Mouse (Mus musculus): Measurements from ENCODE around the gene H2-Q7.
"Not testable (repeated sequence)": the region's sequence is repeated elsewhere in the genome, so short reads cannot be mapped to it uniquely, and the experiment has no call there.

Gene H2-Q7

DNA sequence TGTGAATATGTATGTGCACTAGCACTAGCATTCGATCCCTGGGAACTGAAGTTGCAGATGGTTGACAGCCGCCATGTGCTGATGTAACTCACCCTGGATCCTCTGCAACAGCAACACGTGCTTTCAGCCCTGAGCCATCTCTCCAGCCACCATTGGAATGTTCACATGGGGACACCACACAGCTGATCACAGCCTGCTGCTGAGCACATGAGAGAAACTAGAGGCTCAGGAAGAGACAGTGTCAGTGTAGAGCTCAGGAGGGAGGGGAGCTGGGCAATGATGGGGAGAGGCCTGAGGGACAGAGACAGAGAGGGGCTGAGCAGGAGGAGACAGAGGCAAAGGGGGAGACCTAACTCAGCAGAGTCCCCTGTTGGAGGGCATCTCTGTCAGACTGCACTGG lies 3.4 kb upstream of the H2-Q7 start:
- DNase-seq (ENCODE audit: low spot score) = not testable (repeated sequence)

- not testable (repeated sequence) for DNase-seq (ENCODE audit: low spot score)
Observed at GRCm38 (mm10) chr17:35437386-35437936, 1.5 kb upstream of the H2-Q7 start.

DNA sequence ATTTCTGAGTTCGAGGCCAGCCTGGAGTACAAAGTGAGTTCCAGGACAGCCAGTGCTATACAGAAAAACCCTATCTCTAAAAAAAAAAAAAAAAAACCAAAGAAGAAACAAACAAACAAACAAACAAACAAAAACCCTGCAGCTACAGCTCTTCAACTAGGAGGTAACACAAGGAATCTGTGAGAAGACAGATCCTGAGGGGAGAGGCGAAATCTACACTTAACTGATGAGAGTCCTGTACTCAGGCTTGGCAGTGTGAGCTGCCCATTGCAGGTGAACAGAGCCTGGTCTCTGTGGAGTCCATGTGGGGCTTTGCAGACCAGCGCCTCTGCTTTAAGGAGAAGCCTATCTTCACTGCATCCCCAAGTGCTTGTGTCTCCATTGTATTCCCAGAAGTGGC lies 560 bp upstream of the H2-Q7 start:
- DNase-seq (ENCODE audit: low spot score) = not testable (repeated sequence)

DNA sequence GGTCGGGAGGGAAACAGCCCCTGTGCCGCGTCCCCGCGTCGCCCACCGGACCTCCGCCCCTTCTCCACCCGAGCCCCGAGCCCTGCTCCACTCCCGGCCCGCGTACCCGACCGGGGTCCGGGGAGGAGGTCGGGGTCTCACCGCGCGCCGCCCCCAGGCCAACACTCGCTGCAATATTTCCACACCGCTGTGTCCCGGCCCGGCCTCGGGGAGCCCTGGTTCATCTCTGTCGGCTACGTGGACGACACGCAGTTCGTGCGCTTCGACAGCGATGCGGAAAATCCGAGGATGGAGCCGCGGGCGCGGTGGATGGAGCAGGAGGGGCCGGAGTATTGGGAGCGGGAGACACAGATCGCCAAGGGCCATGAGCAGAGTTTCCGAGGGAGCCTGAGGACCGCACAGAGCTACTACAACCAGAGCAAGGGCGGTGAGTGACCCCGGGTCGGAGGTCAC lies 366 bp downstream of the H2-Q7 start:
- DNase-seq (ENCODE audit: low spot score) = not testable (repeated sequence)

- not testable (repeated sequence) for DNase-seq (ENCODE audit: low spot score)
Observed at GRCm38 (mm10) chr17:35439925-35440645, 1.1 kb downstream of the H2-Q7 start.

DNA sequence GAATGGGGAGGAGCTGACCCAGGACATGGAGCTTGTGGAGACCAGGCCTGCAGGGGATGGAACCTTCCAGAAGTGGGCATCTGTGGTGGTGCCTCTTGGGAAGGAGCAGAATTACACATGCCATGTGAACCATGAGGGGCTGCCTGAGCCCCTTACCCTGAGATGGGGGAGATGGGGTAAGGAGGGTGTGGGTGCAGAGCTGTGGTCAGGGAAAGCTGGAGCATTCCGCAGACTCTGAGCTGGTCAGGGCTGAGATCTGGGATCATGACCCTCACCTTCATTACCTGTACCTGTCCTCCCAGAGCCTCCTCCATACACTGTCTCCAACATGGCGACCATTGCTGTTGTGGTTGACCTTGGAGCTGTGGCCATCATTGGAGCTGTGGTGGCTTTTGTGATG lies 3.4 kb downstream of the H2-Q7 start:
- DNase-seq (ENCODE audit: low spot score) = not testable (repeated sequence)

DNA sequence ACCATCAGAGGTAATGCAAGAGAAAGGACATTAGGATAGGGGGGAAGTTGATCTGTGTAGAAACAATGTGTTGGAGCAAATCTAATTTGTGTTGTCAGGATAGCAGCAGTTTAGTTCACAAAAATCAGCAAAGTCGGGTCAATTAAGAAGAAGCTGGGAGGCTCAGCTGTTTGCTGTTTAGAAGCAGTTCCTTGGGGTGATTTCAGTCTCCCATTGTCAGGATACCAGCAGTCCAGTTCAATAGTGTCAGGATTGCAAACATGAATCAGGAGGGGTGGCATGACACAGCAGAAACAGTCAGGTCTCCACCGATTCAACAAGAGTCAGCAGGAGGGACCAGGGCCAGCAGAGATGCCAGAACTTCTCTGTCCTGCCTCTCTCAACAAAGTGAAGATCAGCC lies 5.6 kb downstream of the H2-Q7 start:
- DNase-seq (ENCODE audit: low spot score) = not testable (repeated sequence)

DNA sequence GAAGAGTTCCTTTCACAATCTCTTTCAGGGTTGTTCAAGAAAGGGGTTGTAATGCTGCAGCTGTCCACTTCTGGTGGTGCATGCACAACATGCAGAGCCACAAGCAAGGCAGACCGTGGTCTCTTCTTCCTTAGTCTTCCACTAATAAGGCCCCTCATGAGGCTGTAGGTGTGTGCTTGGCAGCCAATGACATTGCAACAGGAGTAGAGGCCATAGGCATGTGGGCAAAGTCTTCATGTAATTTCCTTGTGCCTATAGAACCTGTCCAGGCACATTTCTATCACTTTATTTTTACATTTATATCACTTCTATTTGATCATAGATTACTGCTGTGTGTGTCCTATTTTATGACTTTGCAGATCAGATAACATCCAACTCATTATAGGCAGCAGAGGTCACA lies 19.3 kb downstream of the H2-Q7 start:
- DNase-seq (ENCODE audit: low spot score) = not testable (repeated sequence)

DNA sequence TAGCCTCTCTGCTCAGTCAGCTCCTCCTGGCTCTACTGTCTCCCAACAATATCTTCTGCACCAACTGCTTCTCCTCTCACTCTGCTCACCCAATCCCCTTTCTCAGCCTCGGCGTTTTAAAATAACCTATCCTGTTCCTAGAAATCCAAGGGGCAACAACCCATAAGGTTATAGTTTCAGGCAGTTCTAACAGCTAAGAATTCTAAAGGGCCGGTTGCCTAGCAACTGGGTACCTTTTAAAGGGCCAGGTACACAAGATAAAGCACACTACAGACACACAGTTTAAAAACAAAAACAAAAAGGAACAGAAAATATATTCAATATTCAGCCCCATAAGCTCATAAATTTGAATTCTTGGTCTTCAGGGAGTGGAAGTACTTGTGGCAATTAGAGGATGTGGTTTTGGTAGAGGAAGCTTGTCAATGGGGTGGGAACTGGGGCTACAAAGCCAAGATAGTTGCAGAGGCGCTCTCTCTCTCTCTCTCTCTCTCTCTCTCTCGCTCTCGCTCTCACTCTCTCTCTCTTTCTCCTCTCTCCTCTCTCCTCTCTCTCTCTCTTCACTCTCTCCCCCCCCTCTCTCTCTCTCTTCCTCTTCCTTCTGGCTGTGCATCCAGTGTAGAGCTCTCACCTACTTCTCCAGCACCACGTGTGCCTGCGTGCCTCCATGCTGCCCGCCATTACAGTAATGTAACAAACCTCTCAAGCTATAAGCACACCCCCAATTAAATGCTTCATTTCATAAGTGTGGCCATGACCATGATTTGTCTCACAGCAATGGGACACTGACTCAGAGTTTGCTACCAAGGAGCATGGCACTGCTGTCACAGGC lies 21.8 kb downstream of the H2-Q7 start:
- not testable (repeated sequence) for DNase-seq (ENCODE audit: low spot score)

GRCm38 (mm10) chr17:35465651-35466050 lies 26.7 kb downstream of the H2-Q7 start:
- DNase-seq (ENCODE audit: low spot score) = not testable (repeated sequence)

DNA sequence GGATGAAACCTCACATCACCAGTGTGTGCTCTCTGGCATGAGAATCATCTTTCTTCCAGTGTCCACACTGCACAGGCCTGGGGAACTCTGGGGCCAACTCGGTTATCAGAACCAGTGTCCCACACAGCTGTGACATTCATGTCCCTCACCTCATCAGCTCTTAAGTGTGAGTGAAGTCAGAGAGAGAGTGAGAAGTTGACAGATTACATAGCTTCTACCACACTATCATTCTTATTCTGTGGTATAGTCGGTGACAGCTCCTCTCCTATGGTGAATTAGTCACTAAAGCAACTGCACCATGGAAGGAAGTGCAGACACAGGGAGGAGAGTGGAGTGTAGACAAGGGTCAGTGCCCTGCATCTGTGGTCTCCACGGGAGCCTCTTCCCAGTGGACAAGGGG lies 30.0 kb downstream of the H2-Q7 start:
- not testable (repeated sequence) for DNase-seq (ENCODE audit: low spot score)

GRCm38 (mm10) chr17:35469842-35470751 lies 31.1 kb downstream of the H2-Q7 start, which contains the start of gene H2-Q10:
Gene H2-Q10, plus strand, starts transcription at chr17:35470089.
- DNase-seq (ENCODE audit: low spot score) = no peak

GRCm38 (mm10) chr17:35484066-35484465 lies 45.1 kb downstream of the H2-Q7 start:
- DNase-seq (ENCODE audit: low spot score) = peak; percentile 7

DNA sequence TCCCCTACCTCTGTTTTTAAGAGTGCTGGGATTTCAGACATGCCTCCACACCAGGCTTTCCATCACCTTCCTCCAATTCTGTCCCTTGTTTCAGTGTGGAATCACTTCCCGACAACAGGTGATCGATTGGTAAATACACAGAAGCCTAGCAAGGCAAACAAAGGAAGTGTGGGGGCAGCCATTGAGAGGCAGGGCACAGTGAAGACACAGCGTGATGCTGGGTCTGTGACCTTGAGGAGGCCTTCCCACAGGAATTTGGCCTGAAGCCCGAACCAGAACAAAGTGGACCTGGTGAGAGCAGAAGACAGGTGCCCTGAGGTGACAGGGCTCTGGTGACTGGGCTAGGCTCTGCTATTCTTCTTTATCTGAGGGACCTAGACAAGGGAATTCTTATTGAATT lies 46.7 kb downstream of the H2-Q7 start:
- no peak for DNase-seq (ENCODE audit: low spot score)

GRCm38 (mm10) chr17:35486726-35487125 lies 47.8 kb downstream of the H2-Q7 start:
- DNase-seq (ENCODE audit: low spot score) = no peak

- DNase-seq (ENCODE audit: low spot score) = no peak
Observed at GRCm38 (mm10) chr17:35488041-35488440, 49.1 kb downstream of the H2-Q7 start.

DNA sequence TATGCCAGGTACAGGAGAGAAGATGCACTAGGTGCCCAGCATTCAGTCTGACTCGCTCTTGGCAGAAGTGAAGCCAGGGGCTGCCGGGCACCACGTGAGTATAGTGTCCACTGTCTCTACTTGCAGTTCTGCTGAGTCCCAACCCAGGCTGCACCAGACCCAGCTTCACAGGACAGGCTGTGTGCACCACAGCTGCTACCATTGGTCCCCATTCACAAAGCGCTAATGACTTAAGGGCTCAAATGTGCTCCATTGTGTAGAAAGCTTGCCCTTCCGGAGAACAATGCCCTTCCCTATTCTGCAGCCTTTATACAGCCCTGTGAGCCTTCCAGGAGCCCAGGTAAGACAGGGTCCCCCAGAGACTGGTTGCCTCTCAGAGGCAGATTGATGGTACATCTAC lies 51.4 kb downstream of the H2-Q7 start:
- DNase-seq (ENCODE audit: low spot score) = no peak

Measured in layer of hippocampus, adult 9-10 months (tissue).